Mouse (Mus musculus) stomach, postnatal 0 days (tissue): ENCODE data around the gene Psme2. TPM values are rescaled to one million over a fixed set of nuclear protein-coding genes. Genes with fewer than 3 reads are reported as not detected.

Experiments
- ATAC-seq: fragments of 200-750 bp; cut with Nextera tagmentation; 2 replicates; pipeline ENCODE4 v1.8.0; 2017; ENCODE audit not compliant: low FRiP score, low TSS enrichment
- DNase-seq: peaks from one replicate; pipeline ENCODE4 v3.0.0-alpha.2; 2016; ENCODE audit warnings: low spot score
- H3K27ac ChIP-seq: fragments of 300-500 bp; sonication (generic); replicated peaks from 2 replicates; pipeline ENCODE4 v1.5.1; 2014; ENCODE audit warnings: mild to moderate bottlenecking, control low read depth
- H3K27me3 ChIP-seq: fragments of 300-500 bp; sonication (generic); 2 replicates; pipeline ENCODE4 v1.6.1; 2014; ENCODE audit warnings: low read length; ENCODE audit not compliant: control insufficient read depth, insufficient read depth
- H3K36me3 ChIP-seq: fragments of 300-500 bp; sonication (generic); 2 replicates; pipeline ENCODE4 v1.6.1; 2014; ENCODE audit warnings: low read length, mixed read lengths; ENCODE audit not compliant: control insufficient read depth, insufficient read depth
- H3K4me1 ChIP-seq: fragments of 300-500 bp; sonication (generic); replicated peaks from 2 replicates; pipeline ENCODE4 v1.6.1; 2014; ENCODE audit warnings: antibody characterized with exemption; ENCODE audit not compliant: control insufficient read depth, insufficient read depth
- H3K4me2 ChIP-seq: fragments of 300-500 bp; sonication (generic); replicated peaks from 2 replicates; pipeline ENCODE4 v1.6.1; 2014; ENCODE audit warnings: low read depth, mild to moderate bottlenecking, control low read depth, moderate library complexity
- H3K4me3 ChIP-seq: fragments of 300-500 bp; sonication (generic); 2 replicates; pipeline ENCODE4 v1.5.1; 2014; ENCODE audit warnings: low read depth, low read length, control low read depth
- H3K9ac ChIP-seq: fragments of 300-500 bp; sonication (generic); 2 replicates; pipeline ENCODE4 v1.6.1; 2014; ENCODE audit warnings: mild to moderate bottlenecking, low read length, control low read depth, mixed read lengths
- H3K9me3 ChIP-seq: fragments of 300-500 bp; sonication (generic); 2 replicates; pipeline ENCODE4 v1.6.1; 2016; ENCODE audit warnings: low read length; ENCODE audit not compliant: control insufficient read depth
- CTCF ChIP-seq: IDR thresholded peaks from 2 replicates; pipeline ENCODE4 v1.5.1; 2016; ENCODE audit warnings: antibody characterized with exemption, low read depth, mild to moderate bottlenecking, moderate library complexity
- EP300 ChIP-seq: optimal IDR thresholded peaks from 2 replicates; pipeline ENCODE3; 2016; ENCODE audit warnings: antibody characterized with exemption
- WGBS: fragments of 180-500 bp; shearing (Covaris S2); extraction: QIAGEN DNeasy Blood & Tissue Kit; methylation state at CpG from one replicate; pipeline ENCODE4 v1.1.7; 2014; 5-methylcytosine and 5-hydroxymethylcytosine counted together
- polyA plus RNA-seq: library from polyadenylated mRNA; unstranded; fragments of >200 nt; fragmentation: Nextera tagmentation; extraction: Ambion mirVana; gene quantifications from 2 replicates; pipeline ENCODE4 v1.2.1, GENCODE M21; 2015

Psme2 gene
- polyA plus RNA-seq, 1 experiment from 2014 or later, result 316 TPM

GRCm38 (mm10) chr14:55570588-55570987, 20.3 kb downstream of the Psme2 start:
- DNase-seq (no peak), ATAC-seq (no peak)
- TF ChIP-seq CTCF, result no peak
- TF ChIP-seq EP300, result no peak
- peaks cover 19% of the 10 kb centered on the region for H3K36me3 ChIP-seq
- H3K9me3 ChIP-seq, result no peaks in the 10 kb centered on the region
- no peak overlapping the region for H3K27ac ChIP-seq
- H3K4me1 ChIP-seq, result no peaks in the 10 kb centered on the region
- H3K4me3 ChIP-seq, result no peak overlapping the region
- H3K27me3 ChIP-seq, result no peaks in the 10 kb centered on the region
- H3K9ac ChIP-seq, result no peak overlapping the region
- H3K4me2 ChIP-seq, result no peak overlapping the region
- WGBS, result 69% methylated on average over 2 of the region's 2 CpGs

GRCm38 (mm10) chr14:55567496-55567895, 23.4 kb downstream of the Psme2 start:
- Histone ChIP-seq H3K27ac (no peak overlapping the region), H3K4me2 (no peak overlapping the region), H3K27me3 (no peaks in the 10 kb centered on the region), H3K4me1 (no peaks in the 10 kb centered on the region), H3K9me3 (no peaks in the 10 kb centered on the region), H3K36me3 (peaks cover 31% of the 10 kb centered on the region), H3K9ac (no peak overlapping the region), H3K4me3 (no peak overlapping the region)
- ATAC-seq, result no peak
- 69% methylated on average over 3 of the region's 3 CpGs for WGBS
- DNase-seq, result no peak
- TF ChIP-seq CTCF (no peak), EP300 (no peak)

GRCm38 (mm10) chr14:55565748-55566147, 25.2 kb downstream of the Psme2 start:
- H3K9ac ChIP-seq, result no peak overlapping the region
- TF ChIP-seq EP300, result no peak
- TF ChIP-seq CTCF, result peak; percentile 53
- H3K9me3 ChIP-seq, result no peaks in the 10 kb centered on the region
- H3K4me2 ChIP-seq, result no peak overlapping the region
- no peak overlapping the region for H3K27ac ChIP-seq
- peaks cover 4% of the 10 kb centered on the region; the same call in 1 of the 2 replicates for H3K4me1 ChIP-seq
- no peak overlapping the region for H3K4me3 ChIP-seq
- no peak for ATAC-seq
- peaks cover 31% of the 10 kb centered on the region for H3K36me3 ChIP-seq
- no peak for DNase-seq
- no peaks in the 10 kb centered on the region for H3K27me3 ChIP-seq
- 72% methylated on average over 3 of the region's 3 CpGs for WGBS

- Histone ChIP-seq H3K4me1 (peaks cover 4% of the 10 kb centered on the region; the same call in 1 of the 2 replicates), H3K27me3 (no peaks in the 10 kb centered on the region), H3K4me3 (no peak overlapping the region), H3K9ac (no peak overlapping the region), H3K4me2 (no peak overlapping the region), H3K36me3 (peaks cover 25% of the 10 kb centered on the region), H3K27ac (no peak overlapping the region), H3K9me3 (no peaks in the 10 kb centered on the region)
- TF ChIP-seq CTCF (no peak), EP300 (no peak)
- 91% methylated on average over 11 of the region's 11 CpGs for WGBS
- ATAC-seq (no peak), DNase-seq (no peak)
Observed at GRCm38 (mm10) chr14:55563249-55563648, 27.7 kb downstream of the Psme2 start.

GRCm38 (mm10) chr14:55561860-55562259, 29.1 kb downstream of the Psme2 start:
- no peak for ATAC-seq
- WGBS, result 78% methylated on average over 10 of the region's 10 CpGs
- Histone ChIP-seq H3K4me3 (no peak overlapping the region), H3K4me2 (no peak overlapping the region), H3K4me1 (peaks cover 4% of the 10 kb centered on the region; the same call in 1 of the 2 replicates), H3K9me3 (no peaks in the 10 kb centered on the region), H3K9ac (no peak overlapping the region), H3K27ac (no peak overlapping the region), H3K36me3 (peaks cover 16% of the 10 kb centered on the region), H3K27me3 (no peaks in the 10 kb centered on the region)
- TF ChIP-seq EP300, result no peak
- TF ChIP-seq CTCF, result no peak
- no peak for DNase-seq

- Histone ChIP-seq H3K36me3 (peaks cover 11% of the 10 kb centered on the region), H3K9me3 (no peaks in the 10 kb centered on the region), H3K4me1 (peaks cover 4% of the 10 kb centered on the region; the same call in 1 of the 2 replicates), H3K27ac (peak within 1 kb of the TSS; percentile 99), H3K27me3 (no peaks in the 10 kb centered on the region), H3K4me2 (peak within 1 kb of the TSS; percentile 65), H3K9ac (peak within 1 kb of the TSS; percentile 82), H3K4me3 (peak within 1 kb of the TSS; percentile 57)
- ATAC-seq (peak; percentile 93), DNase-seq (peak; percentile 99)
- under 1% methylated on average over 51 of the region's 51 CpGs for WGBS
- TF ChIP-seq CTCF (0 out of 2 replicates have a peak, but pooled peaks have one; percentile 14), EP300 (peak; percentile 73)
Observed at GRCm38 (mm10) chr14:55560202-55561073, 30.5 kb downstream of the Psme2 start, which contains the start of gene A730061H03Rik. Gene A730061H03Rik, minus strand, starts transcription at chr14:55560406.
